Mouse (Mus musculus): ENCODE results near the gene Gm1043. TPM values are rescaled to one million over a fixed set of nuclear protein-coding genes. Genes with fewer than 3 reads are reported as not detected.

Gm1043 gene
- polyA plus RNA-seq, 1 experiment from 2014 or later = 0.12 TPM

DNA sequence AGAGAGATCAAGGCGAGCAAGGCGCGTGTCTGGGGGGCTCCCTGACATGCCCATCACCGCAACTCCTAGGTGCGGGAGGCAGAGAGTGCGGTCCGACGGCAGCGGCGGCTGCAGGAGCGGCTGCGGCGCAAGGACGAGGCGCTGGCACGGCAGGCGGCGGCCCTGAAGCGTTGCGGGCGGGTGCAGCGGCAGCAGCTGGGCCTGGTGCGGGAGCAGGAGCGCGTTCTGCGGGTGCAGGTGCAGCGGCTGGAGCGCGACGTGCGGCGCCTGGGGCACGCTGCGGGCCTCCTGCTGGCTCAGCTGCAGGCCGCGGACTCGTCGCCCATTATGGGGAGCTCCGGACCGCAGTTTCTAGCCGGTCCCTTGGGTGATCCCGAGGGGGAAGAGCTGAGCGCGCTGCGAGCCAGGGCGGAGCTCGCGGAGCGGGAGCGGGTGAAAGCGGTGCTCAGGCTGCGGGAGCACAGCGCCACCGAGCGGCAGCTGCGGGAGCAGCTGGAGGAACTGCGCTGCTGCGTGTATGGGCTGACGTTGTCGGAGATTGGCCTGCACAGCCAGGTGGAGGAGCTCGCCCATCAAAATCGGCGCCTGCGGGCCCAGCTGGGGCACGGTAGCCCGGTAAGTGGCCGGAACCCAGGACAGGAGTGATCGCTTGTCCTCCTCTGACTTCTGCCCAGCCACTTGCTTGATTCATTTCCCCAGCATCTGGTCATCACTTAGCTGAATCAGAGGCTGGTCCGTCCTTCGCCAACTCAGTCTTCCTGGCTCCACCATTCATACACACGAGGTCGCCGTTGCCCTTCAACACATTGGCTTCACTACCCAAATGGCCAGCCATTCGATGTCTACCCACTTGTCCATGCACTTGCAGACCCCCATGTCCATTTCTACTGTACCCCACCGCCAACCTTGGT is 78.0 kb downstream of the Gm1043 start:
- H3K4me1 ChIP-seq (ENCODE audit: control insufficient read depth, insufficient read depth, low read length) = 0 out of 2 replicates have a peak, but pooled peaks cover 3% of the 10 kb centered on the region
- H3K9ac ChIP-seq (ENCODE audit: low read length) = peak overlapping the region; percentile 54
- H3K27me3 ChIP-seq (ENCODE audit: control insufficient read depth, insufficient read depth, low read length) = peaks cover 31% of the 10 kb centered on the region
- DNase-seq (ENCODE audit: low spot score) (peak; percentile 91), ATAC-seq (ENCODE audit: insufficient read depth, low FRiP score, low TSS enrichment) (peak; percentile 86)
- H3K27ac ChIP-seq (ENCODE audit: low read depth, low read length) = no peak overlapping the region
- peak overlapping the region; percentile 67 for H3K4me2 ChIP-seq (ENCODE audit: low read depth)
- peak overlapping the region; percentile 34 for H3K4me3 ChIP-seq (ENCODE audit: low read depth, low read length)
- no peaks in the 10 kb centered on the region for H3K9me3 ChIP-seq (ENCODE audit: control insufficient read depth, low read length)
- H3K36me3 ChIP-seq (ENCODE audit: control insufficient read depth, insufficient read depth, low read length) = no peaks in the 10 kb centered on the region
- WGBS = 7% methylated on average over 65 of the region's 75 CpGs

DNA sequence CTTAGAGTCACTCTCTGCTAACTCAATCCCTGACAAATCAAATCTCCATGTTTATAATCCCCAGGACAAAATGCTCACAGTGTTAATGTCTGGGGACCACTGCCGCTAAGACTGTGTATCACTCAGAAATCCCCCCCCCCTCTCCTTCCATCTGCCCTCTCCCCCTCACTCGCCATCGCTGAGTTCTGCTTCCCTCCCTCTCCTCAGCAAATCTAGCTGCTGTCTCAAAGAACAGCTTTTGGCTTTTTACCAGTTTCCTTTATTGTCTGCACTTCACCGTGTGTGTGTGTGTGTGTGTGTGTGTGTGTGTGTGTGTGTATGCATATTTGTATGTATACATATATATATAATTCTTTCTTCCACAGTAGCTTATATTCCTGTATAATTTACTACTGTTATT is 91.3 kb downstream of the Gm1043 start:
- ATAC-seq (ENCODE audit: insufficient read depth, low FRiP score, low TSS enrichment) (no peak), DNase-seq (ENCODE audit: low spot score) (no peak)
- Histone ChIP-seq H3K4me1 (ENCODE audit: control insufficient read depth, insufficient read depth, low read length) (no peaks in the 10 kb centered on the region), H3K36me3 (ENCODE audit: control insufficient read depth, insufficient read depth, low read length) (no peaks in the 10 kb centered on the region), H3K9ac (ENCODE audit: low read length) (no peak overlapping the region), H3K9me3 (ENCODE audit: control insufficient read depth, low read length) (no peaks in the 10 kb centered on the region), H3K4me3 (ENCODE audit: low read depth, low read length) (no peak overlapping the region), H3K27me3 (ENCODE audit: control insufficient read depth, insufficient read depth, low read length) (no peaks in the 10 kb centered on the region), H3K4me2 (ENCODE audit: low read depth) (no peak overlapping the region), H3K27ac (ENCODE audit: low read depth, low read length) (no peak overlapping the region)
- 63% methylated on average over 4 of the region's 4 CpGs for WGBS

DNA sequence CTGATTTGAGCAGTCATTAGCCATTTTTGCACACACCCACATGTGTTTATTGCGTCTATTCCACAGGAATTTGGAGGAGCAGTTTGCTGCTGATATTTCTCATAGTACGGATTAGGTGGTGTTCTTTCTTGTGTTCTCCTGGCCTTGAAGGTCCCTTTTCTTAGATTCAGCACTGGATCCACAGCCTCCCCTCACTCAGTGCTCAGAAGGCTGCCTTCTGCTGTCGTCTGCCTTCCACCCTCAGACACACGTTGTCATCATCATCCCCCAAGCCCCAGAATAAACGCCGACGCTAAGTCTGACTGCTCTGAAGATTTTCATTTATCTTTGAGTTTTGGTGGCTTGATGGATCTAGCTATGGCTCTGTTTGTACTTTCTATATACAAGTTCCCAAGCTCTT is 91.9 kb downstream of the Gm1043 start:
- no peak overlapping the region for H3K27ac ChIP-seq (ENCODE audit: low read depth, low read length)
- no peaks in the 10 kb centered on the region for H3K36me3 ChIP-seq (ENCODE audit: control insufficient read depth, insufficient read depth, low read length)
- no peaks in the 10 kb centered on the region for H3K4me1 ChIP-seq (ENCODE audit: control insufficient read depth, insufficient read depth, low read length)
- H3K4me3 ChIP-seq (ENCODE audit: low read depth, low read length) = no peak overlapping the region
- 69% methylated on average over 7 of the region's 7 CpGs for WGBS
- no peak for DNase-seq (ENCODE audit: low spot score)
- H3K27me3 ChIP-seq (ENCODE audit: control insufficient read depth, insufficient read depth, low read length) = no peaks in the 10 kb centered on the region
- ATAC-seq (ENCODE audit: insufficient read depth, low FRiP score, low TSS enrichment) = no peak
- no peaks in the 10 kb centered on the region for H3K9me3 ChIP-seq (ENCODE audit: control insufficient read depth, low read length)
- no peak overlapping the region for H3K9ac ChIP-seq (ENCODE audit: low read length)
- H3K4me2 ChIP-seq (ENCODE audit: low read depth) = no peak overlapping the region

DNA sequence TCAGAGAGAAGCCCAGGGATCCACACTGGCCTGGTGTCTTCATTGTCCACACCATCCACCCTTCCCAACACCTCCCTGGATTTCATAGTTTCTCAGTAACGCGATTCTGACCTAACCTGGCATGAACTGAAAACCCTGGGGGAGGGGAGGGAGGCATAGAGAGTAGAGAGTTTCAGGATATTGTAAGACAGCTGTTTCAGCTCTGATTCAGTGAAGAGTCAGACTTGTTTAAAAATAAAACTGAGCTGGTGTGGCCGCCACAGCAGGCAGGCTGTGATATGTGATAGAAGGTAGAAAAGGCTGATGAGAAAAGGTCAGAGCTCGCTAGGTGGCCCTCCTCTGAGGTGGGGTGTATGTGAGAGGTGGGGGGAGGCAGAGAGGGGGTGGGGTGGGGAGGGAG is 93.6 kb downstream of the Gm1043 start:
- WGBS = 72% methylated on average over 4 of the region's 4 CpGs
- Histone ChIP-seq H3K9ac (ENCODE audit: low read length) (no peak overlapping the region), H3K36me3 (ENCODE audit: control insufficient read depth, insufficient read depth, low read length) (no peaks in the 10 kb centered on the region), H3K4me2 (ENCODE audit: low read depth) (no peak overlapping the region), H3K27ac (ENCODE audit: low read depth, low read length) (no peak overlapping the region), H3K4me1 (ENCODE audit: control insufficient read depth, insufficient read depth, low read length) (no peaks in the 10 kb centered on the region), H3K27me3 (ENCODE audit: control insufficient read depth, insufficient read depth, low read length) (no peaks in the 10 kb centered on the region), H3K4me3 (ENCODE audit: low read depth, low read length) (no peak overlapping the region), H3K9me3 (ENCODE audit: control insufficient read depth, low read length) (no peaks in the 10 kb centered on the region)
- no peak for ATAC-seq (ENCODE audit: insufficient read depth, low FRiP score, low TSS enrichment)
- DNase-seq (ENCODE audit: low spot score) = no peak

DNA sequence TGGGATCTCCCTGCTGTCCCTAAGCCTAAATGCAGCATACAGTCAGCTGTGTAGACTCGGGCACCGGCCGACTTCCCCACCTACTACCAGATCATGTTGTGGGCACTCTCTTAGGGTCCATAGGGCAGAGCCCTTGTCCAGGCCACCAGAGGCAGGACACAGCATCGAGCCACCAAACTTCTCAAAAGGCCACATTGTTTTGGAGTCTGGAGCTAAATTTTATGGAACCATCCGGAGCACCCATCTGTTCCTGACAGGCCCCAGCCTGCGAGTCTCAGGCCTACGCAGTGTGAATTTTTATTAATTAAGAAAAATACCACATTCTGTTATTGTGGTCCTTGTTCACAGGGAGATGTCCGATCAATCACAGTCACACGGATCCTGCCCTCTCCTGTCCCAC is 94.7 kb downstream of the Gm1043 start:
- H3K9ac ChIP-seq (ENCODE audit: low read length) = no peak overlapping the region
- WGBS = 95% methylated on average over 9 of the region's 9 CpGs
- DNase-seq (ENCODE audit: low spot score) (no peak), ATAC-seq (ENCODE audit: insufficient read depth, low FRiP score, low TSS enrichment) (no peak)
- H3K27me3 ChIP-seq (ENCODE audit: control insufficient read depth, insufficient read depth, low read length) = no peaks in the 10 kb centered on the region
- H3K36me3 ChIP-seq (ENCODE audit: control insufficient read depth, insufficient read depth, low read length) = no peaks in the 10 kb centered on the region
- no peak overlapping the region for H3K27ac ChIP-seq (ENCODE audit: low read depth, low read length)
- no peaks in the 10 kb centered on the region for H3K9me3 ChIP-seq (ENCODE audit: control insufficient read depth, low read length)
- no peak overlapping the region for H3K4me2 ChIP-seq (ENCODE audit: low read depth)
- H3K4me3 ChIP-seq (ENCODE audit: low read depth, low read length) = no peak overlapping the region
- H3K4me1 ChIP-seq (ENCODE audit: control insufficient read depth, insufficient read depth, low read length) = no peaks in the 10 kb centered on the region

DNA sequence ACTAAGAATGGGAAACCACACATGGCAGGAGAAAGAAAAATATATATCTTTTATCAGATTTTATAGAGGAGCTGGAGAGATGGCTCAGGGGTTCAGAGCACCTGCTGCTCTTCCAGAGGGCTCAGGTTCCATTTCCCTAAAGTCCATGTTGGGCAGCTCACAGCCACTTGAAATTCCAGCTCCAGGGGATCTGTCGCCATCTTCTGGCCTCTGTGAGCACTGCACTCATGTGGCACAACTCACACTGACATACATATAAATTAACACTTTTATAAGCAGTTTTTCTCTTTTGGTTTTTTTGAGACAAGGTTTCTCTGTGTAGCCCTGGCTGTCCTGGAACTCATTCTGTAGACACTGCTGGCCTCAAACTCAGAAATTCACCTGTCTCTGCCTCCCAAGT is 95.5 kb downstream of the Gm1043 start:
- ATAC-seq (ENCODE audit: insufficient read depth, low FRiP score, low TSS enrichment) (no peak), DNase-seq (ENCODE audit: low spot score) (no peak)
- Histone ChIP-seq H3K27ac (ENCODE audit: low read depth, low read length) (no peak overlapping the region), H3K4me1 (ENCODE audit: control insufficient read depth, insufficient read depth, low read length) (no peaks in the 10 kb centered on the region), H3K9me3 (ENCODE audit: control insufficient read depth, low read length) (no peaks in the 10 kb centered on the region), H3K27me3 (ENCODE audit: control insufficient read depth, insufficient read depth, low read length) (no peaks in the 10 kb centered on the region), H3K4me3 (ENCODE audit: low read depth, low read length) (no peak overlapping the region), H3K9ac (ENCODE audit: low read length) (no peak overlapping the region), H3K4me2 (ENCODE audit: low read depth) (no peak overlapping the region), H3K36me3 (ENCODE audit: control insufficient read depth, insufficient read depth, low read length) (no peaks in the 10 kb centered on the region)
- WGBS = 58% methylated on average over 1 of the region's 1 CpGs

DNA sequence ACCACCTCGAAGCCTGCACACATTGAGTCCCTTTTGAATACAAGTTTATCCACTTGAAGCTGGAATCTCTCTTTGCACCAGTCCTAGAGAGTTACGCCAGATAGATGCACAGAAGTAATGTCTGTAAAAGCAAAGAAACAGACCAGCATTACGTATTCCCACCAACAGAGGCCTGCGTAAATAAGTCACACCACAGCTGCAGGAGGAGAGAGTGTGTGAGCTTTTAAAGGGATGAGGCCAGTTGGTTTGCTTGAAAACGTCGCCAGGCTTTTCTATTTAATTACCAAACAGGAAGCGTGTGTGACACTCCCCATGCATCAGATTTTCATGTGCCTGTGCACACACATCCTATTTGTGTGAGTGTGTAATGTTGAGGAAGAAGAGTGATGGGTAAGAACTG is 99.4 kb downstream of the Gm1043 start:
- no peak overlapping the region for H3K27ac ChIP-seq (ENCODE audit: low read depth, low read length)
- no peaks in the 10 kb centered on the region for H3K9me3 ChIP-seq (ENCODE audit: control insufficient read depth, low read length)
- no peak overlapping the region for H3K9ac ChIP-seq (ENCODE audit: low read length)
- no peaks in the 10 kb centered on the region for H3K36me3 ChIP-seq (ENCODE audit: control insufficient read depth, insufficient read depth, low read length)
- H3K4me3 ChIP-seq (ENCODE audit: low read depth, low read length) = no peak overlapping the region
- no peaks in the 10 kb centered on the region for H3K27me3 ChIP-seq (ENCODE audit: control insufficient read depth, insufficient read depth, low read length)
- WGBS = 69% methylated on average over 7 of the region's 7 CpGs
- H3K4me2 ChIP-seq (ENCODE audit: low read depth) = no peak overlapping the region
- DNase-seq (ENCODE audit: low spot score) (no peak), ATAC-seq (ENCODE audit: insufficient read depth, low FRiP score, low TSS enrichment) (no peak)
- no peaks in the 10 kb centered on the region for H3K4me1 ChIP-seq (ENCODE audit: control insufficient read depth, insufficient read depth, low read length)

DNA sequence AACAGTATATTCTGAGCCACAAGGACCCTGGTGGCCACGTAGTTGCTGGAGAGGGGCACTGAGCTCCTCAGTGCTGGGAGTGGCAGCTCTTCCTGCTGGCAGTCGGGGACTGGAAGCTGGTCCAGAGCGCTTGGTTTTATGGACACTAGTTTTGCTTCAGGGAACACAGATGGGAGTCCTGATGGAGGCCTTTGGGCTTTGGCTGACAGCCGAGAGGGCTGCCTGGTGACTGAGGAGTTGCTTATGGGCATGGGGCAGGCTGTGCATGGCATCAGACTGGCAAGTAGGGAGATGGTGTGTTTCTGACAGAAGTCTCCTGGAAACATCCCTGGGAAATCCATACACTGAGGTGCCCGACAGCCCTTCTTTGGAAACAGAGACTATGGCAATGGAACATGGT is 105.2 kb downstream of the Gm1043 start:
- Histone ChIP-seq H3K9me3 (ENCODE audit: control insufficient read depth, low read length) (no peaks in the 10 kb centered on the region), H3K27ac (ENCODE audit: low read depth, low read length) (no peak overlapping the region), H3K9ac (ENCODE audit: low read length) (no peak overlapping the region), H3K4me2 (ENCODE audit: low read depth) (no peak overlapping the region), H3K4me1 (ENCODE audit: control insufficient read depth, insufficient read depth, low read length) (no peaks in the 10 kb centered on the region), H3K27me3 (ENCODE audit: control insufficient read depth, insufficient read depth, low read length) (no peaks in the 10 kb centered on the region), H3K4me3 (ENCODE audit: low read depth, low read length) (no peak overlapping the region), H3K36me3 (ENCODE audit: control insufficient read depth, insufficient read depth, low read length) (no peaks in the 10 kb centered on the region)
- ATAC-seq (ENCODE audit: insufficient read depth, low FRiP score, low TSS enrichment) (no peak), DNase-seq (ENCODE audit: low spot score) (no peak)
- WGBS = 81% methylated on average over 5 of the region's 5 CpGs

DNA sequence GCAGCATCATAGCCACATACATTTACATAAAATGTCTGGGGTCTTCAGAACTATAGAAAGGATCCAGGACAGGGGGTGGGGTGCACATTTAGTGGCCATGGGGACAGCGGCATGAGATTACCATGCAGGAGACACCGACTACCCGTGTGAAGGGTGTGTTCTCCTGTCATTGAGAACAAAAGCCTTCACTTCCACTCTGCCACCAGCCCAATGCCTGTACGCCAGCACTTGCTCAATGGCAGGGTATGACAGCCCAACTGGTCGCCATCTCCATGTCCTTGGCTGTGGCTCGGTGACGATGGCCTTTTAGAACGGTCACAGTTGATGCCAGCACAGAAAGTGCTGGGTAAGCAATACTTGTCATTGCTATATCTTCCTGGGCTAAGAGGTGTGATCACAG is 111.0 kb downstream of the Gm1043 start:
- DNase-seq (ENCODE audit: low spot score) = no peak
- no peak overlapping the region for H3K9ac ChIP-seq (ENCODE audit: low read length)
- WGBS = 78% methylated on average over 8 of the region's 8 CpGs

More for the DNA sequence above, 111.0 kb downstream of the Gm1043 start:
- Histone ChIP-seq H3K36me3 (ENCODE audit: control insufficient read depth, insufficient read depth, low read length) (no peaks in the 10 kb centered on the region), H3K4me1 (ENCODE audit: control insufficient read depth, insufficient read depth, low read length) (peaks cover 20% of the 10 kb centered on the region), H3K4me2 (ENCODE audit: low read depth) (no peak overlapping the region), H3K27me3 (ENCODE audit: control insufficient read depth, insufficient read depth, low read length) (no peaks in the 10 kb centered on the region), H3K4me3 (ENCODE audit: low read depth, low read length) (no peak overlapping the region), H3K9me3 (ENCODE audit: control insufficient read depth, low read length) (no peaks in the 10 kb centered on the region), H3K27ac (ENCODE audit: low read depth, low read length) (peak overlapping the region; percentile 64; the same call in 1 of the 2 replicates)
- no peak for ATAC-seq (ENCODE audit: insufficient read depth, low FRiP score, low TSS enrichment)

Measured in neural tube, embryonic 11.5 days (tissue).